Mouse (Mus musculus) gastrocnemius, postnatal 14 days (tissue): Measurements from ENCODE around the gene Npm1. TPM values are rescaled to one million over a fixed set of nuclear protein-coding genes. Genes with fewer than 3 reads are reported as not detected.

Experiments
- DNase-seq: peaks from one replicate; pipeline ENCODE4 v3.0.0; 2021; ENCODE audit warnings: mixed read lengths
- intact Hi-C: fragments of 180-260 bp; cut with DNase I; formaldehyde crosslinking; loops from one replicate; pipeline ENCODE4 v1.15.1; 2025; ENCODE audit warnings: low total_unique reads
- total RNA-seq, 2 experiments: library from RNA; stranded (reverse); gene quantifications; 2 replicates each; pipeline ENCODE4 v1.2.3; 2021

Gene Npm1
- total RNA-seq, 2 experiments from 2014 or later: 136 to 145 TPM

DNA sequence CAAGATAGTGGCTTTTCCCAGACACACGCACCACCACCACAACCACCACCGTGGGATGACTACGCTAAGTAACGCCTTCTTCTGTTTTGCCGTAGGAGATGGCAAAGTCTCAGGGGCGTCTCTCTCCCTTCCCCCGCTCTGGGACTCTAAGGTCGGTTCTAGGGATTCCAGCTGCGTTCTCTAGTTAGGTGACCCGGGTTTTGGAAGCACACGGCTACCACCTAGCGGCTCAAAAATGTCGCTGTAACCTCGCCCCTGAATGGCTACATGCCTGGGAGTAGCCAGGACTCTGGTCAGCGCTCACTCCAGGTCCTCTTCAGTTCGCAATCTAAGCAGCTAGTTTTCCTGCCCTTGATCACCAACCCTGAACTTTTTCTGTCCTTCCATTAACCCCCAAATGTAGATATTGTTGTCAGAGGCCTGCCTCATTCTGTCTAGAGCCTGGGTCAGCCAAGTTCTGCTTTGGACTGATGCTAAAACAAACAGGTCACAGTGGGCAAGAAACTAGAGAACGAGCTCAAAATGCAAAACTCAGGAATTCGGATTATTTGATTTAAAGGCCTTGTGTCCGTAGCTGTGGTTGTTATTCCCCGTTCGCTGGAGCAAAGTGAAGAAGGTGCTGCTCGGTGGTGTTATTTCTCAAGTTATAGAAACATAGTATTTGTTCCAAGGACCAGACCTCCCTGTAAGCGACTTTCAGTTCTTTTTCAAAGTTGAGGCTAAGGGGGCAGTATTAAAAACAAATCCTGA lies 14.5 kb downstream of the Npm1 start:
- peak; percentile 76 for DNase-seq
- intact Hi-C loops: loop anchor here (10.0 kb wide), 2 partner anchors 344 to 524 kb away; no protein-coding TSS in a partner anchor

DNA sequence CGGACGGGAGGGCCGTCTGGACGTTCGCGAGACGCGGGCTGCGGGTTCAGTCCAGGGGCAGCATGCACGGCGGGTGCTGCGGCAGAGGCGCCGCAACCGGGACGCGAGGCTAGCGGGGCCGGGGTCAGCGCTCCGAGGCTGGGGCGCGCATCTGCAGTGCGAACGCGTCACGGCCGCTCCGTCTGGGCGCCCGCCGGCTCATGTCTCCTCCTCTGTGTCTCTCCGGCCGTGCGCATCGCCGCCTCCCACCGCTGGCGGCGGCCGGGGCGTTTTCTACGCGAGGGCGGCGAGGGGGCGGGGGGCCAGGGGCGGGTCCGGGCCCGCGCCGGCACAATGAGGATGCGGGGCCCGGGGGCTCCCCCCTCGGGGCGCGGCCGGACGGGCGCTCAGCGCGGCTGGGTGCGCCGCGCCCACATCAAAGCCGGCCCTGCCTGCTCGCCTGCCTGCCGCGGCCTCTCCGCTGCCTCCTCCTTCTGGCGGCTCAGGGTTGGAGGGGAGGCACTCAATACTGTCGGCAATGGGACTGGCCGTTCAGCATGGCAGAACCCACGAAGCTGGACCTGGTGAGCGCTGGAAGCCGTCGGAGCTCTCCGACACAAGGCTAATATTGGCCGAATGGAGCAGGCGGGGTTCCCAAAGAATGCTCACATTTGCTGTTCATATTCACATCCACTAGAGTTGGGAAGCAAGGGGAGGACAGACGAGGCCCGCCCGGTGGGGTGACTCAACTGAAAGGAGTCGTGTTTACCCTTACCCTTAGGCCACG lies 15.3 kb downstream of the Npm1 start:
- intact Hi-C loops: loop anchor here (10.0 kb wide), 2 partner anchors 343 to 523 kb away; no protein-coding TSS in a partner anchor
- DNase-seq: peak; percentile 63

DNA sequence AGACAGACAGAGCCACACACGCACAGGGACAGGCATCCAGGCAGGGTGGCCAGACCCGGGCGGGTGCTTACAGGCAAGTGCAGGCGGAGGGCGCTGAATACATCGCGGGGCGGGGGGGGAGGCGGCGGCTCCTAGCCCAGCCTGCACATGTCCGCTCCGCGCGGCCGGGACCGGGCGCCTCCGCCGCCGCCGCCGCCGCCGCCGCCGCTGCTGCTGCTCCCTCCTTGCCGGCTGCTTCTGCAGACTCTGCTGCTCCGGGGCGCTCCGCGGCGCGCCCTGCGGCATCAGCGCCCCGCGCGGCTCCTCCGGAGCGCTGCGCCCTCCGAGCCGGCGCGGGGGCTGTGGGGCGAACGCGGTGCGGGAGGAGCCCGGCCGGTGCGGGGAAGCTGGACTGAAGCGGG lies 15.8 kb downstream of the Npm1 start, which contains the start of gene Fgf18:
Fgf18 (minus strand) TSS at position 230 of the 401 bp plus-strand sequence.
- DNase-seq: peak; percentile 41
- intact Hi-C loops: loop anchor here (10.0 kb wide), 2 partner anchors 342 to 522 kb away; no protein-coding TSS in a partner anchor

DNA sequence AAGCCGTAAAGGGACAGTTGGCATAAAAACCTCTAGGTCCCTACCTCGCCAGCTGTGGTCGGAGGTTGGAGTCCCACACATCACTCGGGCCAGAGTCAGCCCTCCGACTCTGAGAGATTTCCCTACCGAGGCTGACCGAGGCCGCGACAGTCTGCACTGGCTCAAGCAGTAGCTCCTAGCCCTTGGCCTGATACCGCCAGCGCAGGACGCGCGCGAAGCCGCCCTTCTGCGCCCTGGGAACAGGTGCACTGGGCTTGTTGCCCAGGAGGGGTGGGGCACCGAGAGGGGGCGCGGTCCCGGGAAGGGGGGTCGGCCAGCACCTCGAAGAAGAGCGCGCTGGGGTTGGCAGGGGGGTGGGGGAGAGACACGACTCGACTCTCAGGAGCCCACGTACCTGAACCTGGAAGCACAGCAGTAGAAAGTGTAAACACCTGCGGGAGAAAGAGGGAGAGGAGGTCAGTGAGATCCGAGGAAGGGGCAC lies 16.3 kb downstream of the Npm1 start:
- peak; percentile 40 for DNase-seq
- intact Hi-C loops: loop anchor here (10.0 kb wide), 2 partner anchors 342 to 522 kb away; no protein-coding TSS in a partner anchor

DNA sequence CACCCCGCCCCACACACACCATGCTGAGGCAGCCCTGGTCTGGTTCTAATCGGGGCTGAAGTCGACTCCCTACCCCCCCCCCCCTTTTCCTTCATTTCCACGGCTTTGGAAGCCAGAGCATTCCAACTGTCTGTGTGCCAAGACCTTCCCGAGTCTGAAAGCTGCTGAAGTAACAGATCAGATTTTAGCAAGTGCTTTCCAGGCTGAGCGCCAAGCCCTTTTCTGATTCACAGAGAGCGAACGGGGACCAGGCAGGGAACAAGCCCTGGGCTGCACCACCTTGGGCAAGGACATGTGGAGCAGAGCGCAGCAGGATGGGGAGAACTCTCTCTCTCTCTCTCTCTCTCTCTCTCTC lies 16.9 kb downstream of the Npm1 start:
- DNase-seq: peak; percentile 89
- intact Hi-C loops: loop anchor here (10.0 kb wide), 2 partner anchors 341 to 521 kb away; no protein-coding TSS in a partner anchor

DNA sequence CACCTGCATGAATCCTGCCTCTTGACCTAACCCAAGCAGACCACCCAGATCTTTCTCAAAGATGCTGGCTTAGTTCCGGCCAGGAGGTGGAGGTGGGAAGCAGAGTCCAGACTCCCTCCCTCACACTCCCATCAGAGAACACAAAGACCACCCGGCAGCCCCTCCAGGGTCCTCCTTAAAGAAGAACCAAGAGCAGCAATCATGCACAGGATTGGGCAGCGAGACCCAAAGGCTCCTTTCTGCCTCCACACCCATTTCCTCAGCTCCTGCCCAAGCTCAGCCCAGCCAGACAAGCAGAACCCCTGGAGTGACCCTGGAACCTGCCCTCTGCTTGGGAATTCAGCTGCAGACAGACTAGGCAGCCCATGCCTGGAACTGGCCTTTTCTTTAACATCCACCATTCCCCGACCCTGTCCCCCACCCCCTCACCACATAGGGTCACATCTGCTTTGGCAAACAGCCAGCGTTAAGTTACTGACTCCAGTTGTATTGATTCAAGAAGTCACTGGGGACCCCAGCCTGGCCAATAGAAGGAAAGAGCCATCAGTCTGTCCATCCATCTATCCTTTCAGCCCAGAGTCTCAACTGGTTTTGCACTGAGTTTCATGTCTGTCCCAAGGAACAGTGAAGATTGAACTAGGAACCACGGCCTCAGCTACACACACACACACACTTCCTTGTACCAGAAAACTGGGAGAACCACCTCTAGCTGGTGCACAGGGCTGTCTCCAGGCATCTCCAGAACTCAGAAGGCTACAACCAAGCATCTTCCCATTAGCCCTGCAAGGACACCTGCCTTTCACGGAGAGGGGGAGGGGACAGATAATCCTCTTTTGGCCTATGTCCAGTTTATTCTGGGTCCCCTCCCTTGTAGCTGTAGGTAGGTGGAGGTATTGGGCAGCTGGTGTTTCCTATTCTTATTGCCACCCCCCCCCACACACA lies 17.5 kb downstream of the Npm1 start:
- no peak for DNase-seq
- intact Hi-C loops: loop anchor here (10.0 kb wide), 2 partner anchors 341 to 521 kb away; no protein-coding TSS in a partner anchor

DNA sequence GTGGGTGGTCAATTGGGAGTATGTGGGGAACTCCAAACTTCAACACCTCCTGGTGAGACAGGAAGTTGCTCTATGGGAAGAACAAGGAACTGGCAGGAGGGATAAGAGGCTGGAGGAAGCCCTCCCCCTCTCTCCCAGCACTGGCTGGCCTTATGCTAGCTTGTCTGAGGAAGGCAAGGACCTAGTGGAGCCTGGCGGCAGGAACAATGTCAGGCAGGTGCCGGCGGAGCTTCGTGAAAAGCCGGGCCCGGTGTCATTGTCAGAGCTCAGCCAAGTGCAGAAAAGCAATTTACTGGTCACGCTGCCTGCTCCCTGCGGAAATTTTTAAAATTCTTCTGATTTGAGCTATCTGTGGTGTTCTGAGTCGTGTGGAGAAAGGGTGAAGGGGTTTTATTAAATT lies 19.1 kb downstream of the Npm1 start:
- no peak for DNase-seq
- intact Hi-C loops: loop anchor here (5.0 to 10.0 kb wide), 3 partner anchors 117 to 519 kb away; no protein-coding TSS in a partner anchor

DNA sequence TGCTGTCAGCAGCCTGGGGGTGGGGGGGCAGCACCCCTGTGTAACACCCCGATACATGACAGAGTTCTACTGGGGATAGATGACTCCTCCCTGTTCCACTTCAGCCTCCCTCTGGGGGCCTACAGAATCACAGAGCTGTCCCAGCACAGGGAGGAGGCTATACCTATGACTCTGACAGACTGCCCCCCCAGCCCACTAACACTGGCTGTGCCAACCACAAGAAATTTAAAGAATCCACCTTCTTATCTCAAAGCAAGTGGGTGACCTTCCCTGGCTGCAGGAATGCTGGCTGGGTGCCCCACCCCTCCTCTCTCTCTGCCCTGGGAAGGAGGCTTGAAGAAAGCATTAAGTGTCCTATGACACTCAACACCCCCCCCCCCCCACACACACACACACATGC lies 20.2 kb downstream of the Npm1 start:
- intact Hi-C loops: loop anchor here (5.0 to 10.0 kb wide), 3 partner anchors 116 to 518 kb away; no protein-coding TSS in a partner anchor
- no peak for DNase-seq

DNA sequence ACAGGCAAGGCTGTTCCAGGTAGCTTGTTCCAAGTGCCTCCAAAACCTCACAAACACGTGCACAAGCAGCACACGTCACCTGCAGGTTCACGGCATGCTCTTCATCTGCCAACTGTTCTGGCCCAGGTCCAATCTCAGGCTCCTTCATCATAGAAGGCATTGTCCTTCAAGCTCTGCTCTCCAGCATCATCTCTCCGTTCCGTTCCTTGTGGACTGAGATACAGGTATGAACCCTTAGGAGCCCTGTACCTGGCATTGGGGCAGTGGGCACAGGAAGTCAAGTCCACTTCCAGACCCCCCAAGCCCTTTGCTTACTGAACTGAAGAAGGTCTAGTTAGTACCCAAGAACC lies 22.9 kb downstream of the Npm1 start:
- no peak for DNase-seq
- intact Hi-C loops: loop anchor here (5.0 to 10.0 kb wide), 3 partner anchors 113 to 515 kb away; no protein-coding TSS in a partner anchor

DNA sequence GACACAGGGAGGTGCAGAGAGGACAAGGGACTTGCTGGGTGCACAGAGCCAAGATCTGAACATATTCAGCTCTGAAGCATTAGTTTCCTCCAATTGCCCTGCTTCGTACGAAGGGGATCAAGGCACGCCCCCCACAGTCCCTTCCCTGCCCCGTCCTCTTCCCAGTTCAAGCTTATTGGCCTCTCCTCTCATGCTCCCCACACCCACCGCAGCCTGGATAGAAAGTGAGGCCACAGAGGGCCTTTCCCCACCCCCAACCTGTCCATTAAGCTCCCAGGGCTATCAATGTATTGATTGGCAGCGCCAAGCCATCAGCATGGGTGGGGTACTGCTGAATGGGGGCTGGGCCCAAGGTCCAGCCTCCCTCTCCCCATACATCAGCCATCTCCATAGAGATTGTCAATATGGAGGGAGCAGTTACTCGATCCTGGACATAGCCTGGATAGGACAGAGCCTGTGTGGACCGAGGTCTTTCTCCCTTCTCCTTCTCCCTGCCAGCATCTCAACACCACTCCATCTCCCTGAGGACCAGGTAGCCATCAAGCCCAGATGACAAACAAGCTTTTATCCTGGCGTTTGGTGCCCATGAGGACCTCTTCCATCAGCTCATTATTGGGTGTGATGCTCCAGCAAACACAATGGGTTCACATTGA lies 23.4 kb downstream of the Npm1 start:
- intact Hi-C loops: loop anchor here (5.0 to 10.0 kb wide), 3 partner anchors 112 to 515 kb away; no protein-coding TSS in a partner anchor
- DNase-seq: no peak

DNA sequence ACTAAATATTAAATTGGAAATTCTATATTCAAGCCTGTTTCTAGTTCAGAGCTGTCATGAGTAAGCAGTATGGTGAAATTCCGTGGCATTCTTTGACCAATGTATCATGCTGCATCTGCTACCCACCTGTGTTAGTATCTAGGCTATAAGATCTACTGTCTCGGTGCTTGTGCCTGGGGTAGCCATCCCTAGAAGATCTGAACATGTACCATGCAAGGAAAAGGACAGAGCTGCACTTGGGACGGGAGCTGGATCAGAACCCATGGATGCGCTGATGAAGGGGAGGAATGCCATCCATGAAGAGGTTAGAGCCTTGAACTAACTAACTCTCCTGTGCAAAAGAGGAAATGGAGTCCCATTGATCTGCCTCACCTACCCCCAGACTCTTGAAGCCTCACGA lies 24.3 kb downstream of the Npm1 start:
- DNase-seq: no peak
- intact Hi-C loops: no loop called here

DNA sequence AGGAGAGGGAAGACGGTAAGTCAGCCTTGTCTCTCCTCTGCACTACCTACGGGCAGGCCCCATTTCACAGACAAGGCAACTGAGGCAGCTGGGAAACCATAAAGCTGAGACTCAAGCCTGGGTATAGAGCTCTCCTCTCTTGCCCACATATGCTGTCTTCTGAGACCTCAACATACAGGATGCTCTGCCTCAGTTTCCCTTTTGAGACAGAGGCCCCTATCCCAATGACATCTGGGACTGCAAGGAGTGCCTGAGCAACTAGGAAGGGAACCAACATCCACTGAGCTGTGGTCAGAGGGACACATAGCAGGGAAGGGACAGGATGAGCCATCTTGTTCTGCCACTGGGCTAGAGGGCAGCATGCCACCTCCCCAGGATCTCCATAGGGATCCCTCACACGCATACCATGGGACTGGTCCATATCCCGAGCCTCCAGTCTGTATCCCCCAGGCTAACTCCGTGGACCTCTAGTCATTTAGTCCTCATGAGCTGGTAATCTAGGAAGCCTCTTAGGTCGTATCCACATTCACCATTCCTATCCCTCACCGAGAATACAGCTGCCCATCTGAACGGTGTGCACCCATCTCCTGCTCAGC lies 28.5 kb downstream of the Npm1 start:
- intact Hi-C loops: no loop called here
- no peak for DNase-seq

DNA sequence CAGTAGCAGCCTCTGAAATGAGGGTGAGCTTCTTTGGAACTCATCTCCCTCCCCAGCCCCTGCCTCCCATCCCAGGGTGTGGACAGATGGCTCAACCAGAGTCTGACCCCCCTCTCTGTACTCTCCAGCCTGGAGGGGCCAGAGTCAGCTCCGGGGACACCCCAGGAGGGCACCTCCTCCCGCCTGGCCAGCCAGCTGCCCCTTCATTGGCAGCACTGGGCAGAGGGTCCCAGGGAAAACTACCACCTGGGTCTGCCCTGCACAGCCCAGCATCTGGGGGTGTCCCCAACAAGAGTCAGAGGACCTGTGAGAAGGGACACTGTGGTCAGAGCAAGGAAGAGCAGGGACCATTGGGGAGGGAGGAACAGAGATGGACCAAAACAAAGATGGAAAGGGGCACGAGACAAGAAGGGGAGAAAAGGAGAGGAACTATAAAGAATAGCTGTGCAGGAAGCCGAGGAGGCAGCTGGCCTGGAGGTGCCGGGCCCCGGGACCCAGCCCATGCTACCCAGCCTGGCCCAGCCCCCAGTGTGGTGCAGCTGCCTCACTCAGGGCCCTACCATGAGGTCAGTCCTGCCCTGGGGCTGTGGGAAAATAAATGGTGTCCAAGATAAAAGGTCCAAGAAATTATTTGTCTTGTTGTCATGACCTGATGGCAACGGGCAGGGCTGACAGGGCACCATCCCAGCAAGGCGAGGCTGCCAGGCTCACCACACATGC lies 30.2 kb downstream of the Npm1 start:
- DNase-seq: no peak
- intact Hi-C loops: no loop called here

DNA sequence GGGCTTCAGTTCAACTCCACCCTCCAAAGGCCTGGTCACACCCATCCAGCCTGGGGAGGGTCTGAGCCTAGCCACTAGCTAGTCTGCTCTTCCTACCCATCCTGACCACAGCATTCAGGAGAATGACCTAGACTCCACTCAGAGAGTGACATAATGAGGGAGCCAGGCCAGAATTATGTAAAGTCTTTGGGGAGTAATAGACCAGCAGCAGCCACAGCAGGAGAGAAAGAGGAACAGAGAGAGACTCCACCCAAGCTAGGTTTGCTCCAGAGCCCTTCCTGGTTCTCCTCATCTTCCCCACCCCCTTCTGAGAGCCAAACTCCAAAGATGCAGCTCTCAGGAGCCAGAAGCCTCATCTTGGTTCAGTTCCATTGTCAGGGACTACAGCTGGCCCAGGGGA lies 35.9 kb downstream of the Npm1 start:
- intact Hi-C loops: no loop called here
- no peak for DNase-seq

DNA sequence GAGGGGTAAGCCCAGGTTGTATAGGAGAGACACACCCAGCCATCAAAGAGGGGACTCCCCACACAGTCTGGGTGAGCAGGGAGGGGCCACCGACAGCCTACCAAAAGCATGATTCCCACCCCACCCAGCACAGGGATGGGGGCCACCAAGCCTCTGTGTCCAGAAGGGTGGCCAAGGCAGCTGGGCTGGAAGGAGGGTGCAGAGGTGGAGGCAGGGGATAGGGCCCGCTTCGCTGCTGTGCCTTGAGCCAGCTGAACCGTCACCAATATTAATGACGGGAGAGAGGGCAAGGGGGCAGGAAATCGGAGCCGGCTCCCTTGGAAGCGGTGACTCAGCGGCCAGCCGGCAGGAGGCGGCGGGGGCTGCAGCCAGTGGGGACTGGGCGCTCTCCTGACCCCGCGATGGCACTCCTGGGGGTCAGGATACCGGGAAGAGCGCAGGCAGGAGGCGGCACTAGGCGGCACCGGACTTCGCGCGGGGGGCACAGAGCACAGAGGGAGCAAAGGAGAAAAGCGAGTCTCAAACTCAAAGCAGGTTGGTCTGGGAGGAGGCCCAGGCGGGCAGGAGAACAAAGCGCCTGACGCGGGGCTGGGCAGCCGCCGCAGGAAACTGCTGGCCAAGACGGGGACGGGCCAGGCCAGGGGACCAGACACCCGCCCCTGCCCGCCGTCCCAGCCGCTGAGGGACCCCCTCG lies 40.3 kb downstream of the Npm1 start:
- peak; percentile 50 for DNase-seq
- intact Hi-C loops: no loop called here

DNA sequence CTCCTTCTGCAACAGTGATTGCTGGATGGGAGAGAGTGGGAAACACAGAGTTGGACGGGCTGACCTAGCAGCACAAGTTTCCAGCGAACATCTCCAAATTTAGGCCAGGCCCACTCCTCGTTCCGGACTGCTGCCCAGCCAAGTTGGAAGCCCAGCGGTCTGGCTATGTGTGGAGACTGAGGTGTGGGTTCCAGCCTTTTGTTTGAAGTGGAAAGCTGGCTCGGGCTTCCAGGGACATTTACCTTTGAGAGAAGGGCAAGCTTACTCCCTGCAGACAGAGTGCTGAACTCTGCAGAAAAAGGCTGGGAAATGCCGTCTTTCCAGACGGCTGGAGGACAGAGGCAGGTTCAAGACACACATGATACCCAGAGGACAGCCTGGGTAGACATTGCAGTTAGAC lies 43.5 kb downstream of the Npm1 start:
- peak; percentile 40 for DNase-seq
- intact Hi-C loops: no loop called here

DNA sequence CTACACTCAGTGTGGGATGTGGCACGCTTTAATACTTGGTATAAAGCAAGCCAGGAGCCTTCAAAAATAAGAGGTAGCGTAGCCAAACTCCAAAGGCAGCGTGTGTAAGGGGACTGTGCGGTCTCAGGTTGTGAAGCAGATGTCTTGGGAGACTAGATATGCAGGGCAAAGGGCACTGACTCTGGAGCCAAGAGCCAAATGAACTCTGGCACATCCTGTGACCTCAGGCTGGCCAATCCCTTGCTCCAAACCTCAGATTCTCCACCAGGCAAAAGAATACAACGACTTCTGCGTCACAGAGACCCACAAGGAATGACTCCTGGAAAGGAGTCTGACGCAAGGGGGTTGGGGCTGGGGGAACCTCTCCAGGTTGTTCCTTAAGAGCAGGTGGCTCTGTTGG lies 43.9 kb downstream of the Npm1 start:
- DNase-seq: no peak
- intact Hi-C loops: no loop called here
